Mouse (Mus musculus): Measurements from ENCODE around the gene Zmiz2. TPM values are rescaled to one million over a fixed set of nuclear protein-coding genes. Genes with fewer than 3 reads are reported as not detected.
"Not testable (repeated sequence)": the region's sequence is repeated elsewhere in the genome, so short reads cannot be mapped to it uniquely, and the experiment has no call there.

The Zmiz2 gene
- polyA plus RNA-seq, 1 experiment: 22.0 TPM

GRCm38 (mm10) chr11:6444077-6444853 lies 55.4 kb downstream of the Zmiz2 start, which contains the start of gene H2afv:
Gene H2afv, minus strand, starts transcription at chr11:6444443.
- Histone ChIP-seq H3K4me1 (ENCODE audit: control insufficient read depth, insufficient read depth, low read length) (no peaks in the 10 kb centered on the region), H3K4me3 (ENCODE audit: insufficient read depth, low read length) (peak within 1 kb of the TSS; percentile 71), H3K27ac (ENCODE audit: insufficient read depth, low read length) (peak within 1 kb of the TSS; percentile 64)
- TF ChIP-seq CTCF (IDR thresholded peaks at IDR 0.05; ENCODE audit: borderline replicate concordance, insufficient read depth, low read length) (no peak), POLR2A (IDR thresholded peaks at IDR 0.05; ENCODE audit: low read depth, low read length) (0 out of 2 replicates have a peak, but pooled peaks have one; percentile 9)

GRCm38 (mm10) chr11:6445441-6445840 lies 56.6 kb downstream of the Zmiz2 start:
- Histone ChIP-seq H3K4me3 (ENCODE audit: insufficient read depth, low read length) (no peak overlapping the region), H3K4me1 (ENCODE audit: control insufficient read depth, insufficient read depth, low read length) (no peaks in the 10 kb centered on the region), H3K27ac (ENCODE audit: insufficient read depth, low read length) (no peak overlapping the region)
- TF ChIP-seq CTCF (IDR thresholded peaks at IDR 0.05; ENCODE audit: borderline replicate concordance, insufficient read depth, low read length) (no peak), POLR2A (IDR thresholded peaks at IDR 0.05; ENCODE audit: low read depth, low read length) (no peak)

GRCm38 (mm10) chr11:6445951-6446350 lies 57.1 kb downstream of the Zmiz2 start:
- Histone ChIP-seq H3K4me1 (ENCODE audit: control insufficient read depth, insufficient read depth, low read length) (no peaks in the 10 kb centered on the region), H3K27ac (ENCODE audit: insufficient read depth, low read length) (no peak overlapping the region), H3K4me3 (ENCODE audit: insufficient read depth, low read length) (no peak overlapping the region)
- no peak for TF ChIP-seq POLR2A (IDR thresholded peaks at IDR 0.05; ENCODE audit: low read depth, low read length)
- no peak for TF ChIP-seq CTCF (IDR thresholded peaks at IDR 0.05; ENCODE audit: borderline replicate concordance, insufficient read depth, low read length)

- no peak overlapping the region for H3K4me3 ChIP-seq (ENCODE audit: insufficient read depth, low read length)
- no peak overlapping the region for H3K27ac ChIP-seq (ENCODE audit: insufficient read depth, low read length)
- TF ChIP-seq CTCF (IDR thresholded peaks at IDR 0.05; ENCODE audit: borderline replicate concordance, insufficient read depth, low read length) (no peak), POLR2A (IDR thresholded peaks at IDR 0.05; ENCODE audit: low read depth, low read length) (no peak)
Observed at GRCm38 (mm10) chr11:6447493-6447892, 58.6 kb downstream of the Zmiz2 start.

GRCm38 (mm10) chr11:6448155-6448554 lies 59.3 kb downstream of the Zmiz2 start:
- not testable (repeated sequence) for H3K4me1 ChIP-seq (ENCODE audit: control insufficient read depth, insufficient read depth, low read length); H3K4me3 ChIP-seq (ENCODE audit: insufficient read depth, low read length); H3K27ac ChIP-seq (ENCODE audit: insufficient read depth, low read length)

More at GRCm38 (mm10) chr11:6447493-6447892, 58.6 kb downstream of the Zmiz2 start:
- H3K4me1 ChIP-seq (ENCODE audit: control insufficient read depth, insufficient read depth, low read length): no peaks in the 10 kb centered on the region

Other genes starting within 250 kb of the Zmiz2 start
- 0.30 TPM in 1 of 2 replicates, not detected in the other for gene A730071L15Rik, start 189.0 kb upstream of the Zmiz2 start, polyA plus RNA-seq (2011; ENCODE audit: insufficient read length, low read depth, missing spikeins)
- gene Nudcd3, start 188.7 kb upstream of the Zmiz2 start, polyA plus RNA-seq (2011; ENCODE audit: insufficient read length, low read depth, missing spikeins): 37.9 and 40.5 TPM in 2 replicates
- not detected in 2 replicates for gene Npc1l1, start 158.9 kb upstream of the Zmiz2 start, polyA plus RNA-seq (2011; ENCODE audit: insufficient read length, low read depth, missing spikeins)
- gene Ddx56, start 121.3 kb upstream of the Zmiz2 start, polyA plus RNA-seq (2011; ENCODE audit: insufficient read length, low read depth, missing spikeins): 38.5 and 39.4 TPM in 2 replicates
- 60.9 and 63.0 TPM in 2 replicates for gene Tmed4, start 114.2 kb upstream of the Zmiz2 start, polyA plus RNA-seq (2011; ENCODE audit: insufficient read length, low read depth, missing spikeins)
- gene Ogdh, start 97.4 kb upstream of the Zmiz2 start, polyA plus RNA-seq (2011; ENCODE audit: insufficient read length, low read depth, missing spikeins): 75.8 and 89.6 TPM in 2 replicates
- gene Ppia, start 26.4 kb downstream of the Zmiz2 start, polyA plus RNA-seq (2011; ENCODE audit: insufficient read length, low read depth, missing spikeins): 2,412 and 2,425 TPM in 2 replicates
- gene H2afv, start 55.4 kb downstream of the Zmiz2 start, polyA plus RNA-seq (2011; ENCODE audit: insufficient read length, low read depth, missing spikeins): 55.9 and 74.5 TPM in 2 replicates
- 38.7 and 43.2 TPM in 2 replicates for gene Purb, start 86.8 kb downstream of the Zmiz2 start, polyA plus RNA-seq (2011; ENCODE audit: insufficient read length, low read depth, missing spikeins)
- gene Myo1g, start 131.9 kb downstream of the Zmiz2 start, polyA plus RNA-seq (2011; ENCODE audit: insufficient read length, low read depth, missing spikeins): 0.11 TPM in 1 of 2 replicates, not detected in the other
- 85.9 and 90.2 TPM in 2 replicates for gene Ccm2, start 157.8 kb downstream of the Zmiz2 start, polyA plus RNA-seq (2011; ENCODE audit: insufficient read length, low read depth, missing spikeins)
- 6.7 and 7.0 TPM in 2 replicates for gene Nacad, start 217.0 kb downstream of the Zmiz2 start, polyA plus RNA-seq (2011; ENCODE audit: insufficient read length, low read depth, missing spikeins)
- 41.4 and 42.8 TPM in 2 replicates for gene Tbrg4, start 237.0 kb downstream of the Zmiz2 start, polyA plus RNA-seq (2011; ENCODE audit: insufficient read length, low read depth, missing spikeins)
- gene Wap, start 249.6 kb downstream of the Zmiz2 start, polyA plus RNA-seq (2011; ENCODE audit: insufficient read length, low read depth, missing spikeins): not detected in 2 replicates

Data from embryonic fibroblast, embryonic 13.5 days (primary cell).